Mouse (Mus musculus) heart, adult 11 months (tissue): Measurements from ENCODE around the gene Ccn5.

ENCODE experiments used
- DNase-seq: peaks from one replicate; pipeline ENCODE4 v3.0.0; 2022

Ccn5 gene

DNA sequence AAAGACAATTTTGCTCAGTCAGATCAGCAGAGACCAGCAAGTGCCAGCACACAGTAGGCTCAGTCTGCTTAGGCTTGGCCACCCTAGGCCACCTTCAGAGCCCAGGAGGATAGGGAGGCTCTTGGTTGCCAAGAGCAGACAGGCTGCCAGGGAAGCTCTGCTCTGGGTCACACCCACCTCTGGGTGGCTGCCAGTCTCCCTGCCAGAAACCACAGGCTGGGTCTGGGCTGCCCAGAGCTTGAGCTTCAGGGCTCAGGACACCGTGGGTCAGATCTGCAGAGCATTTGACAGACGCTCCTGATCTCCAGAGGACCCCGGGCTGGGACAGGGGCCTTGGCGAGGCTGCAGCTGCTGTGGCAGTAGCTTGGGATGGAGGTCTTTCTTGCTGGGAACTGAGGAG is at the start of gene Ccn5:
Gene Ccn5, plus strand, starts transcription at position 255 of the 400 bp plus-strand sequence.
- DNase-seq: peak; percentile 98

DNA sequence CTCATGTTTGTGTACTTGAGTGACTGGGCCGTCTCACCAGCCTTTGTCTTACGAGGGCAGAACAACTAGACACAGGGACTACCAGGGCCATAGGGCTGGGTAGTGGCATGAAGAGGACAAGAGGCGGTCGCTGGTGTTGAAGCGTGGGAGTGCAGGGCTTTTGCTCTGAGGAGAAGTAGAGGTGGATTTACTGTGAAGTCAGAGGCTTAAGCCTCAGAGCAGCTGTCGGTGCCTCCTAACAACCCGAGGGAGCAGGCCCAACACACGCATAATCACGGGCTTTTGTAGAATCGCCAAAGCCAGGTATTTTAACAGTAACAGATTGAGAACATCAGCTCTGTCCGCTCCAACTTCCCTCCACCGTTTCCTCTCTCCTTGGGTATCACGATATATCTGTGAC is 44.0 kb upstream of the Ccn5 start:
- DNase-seq: no peak

DNA sequence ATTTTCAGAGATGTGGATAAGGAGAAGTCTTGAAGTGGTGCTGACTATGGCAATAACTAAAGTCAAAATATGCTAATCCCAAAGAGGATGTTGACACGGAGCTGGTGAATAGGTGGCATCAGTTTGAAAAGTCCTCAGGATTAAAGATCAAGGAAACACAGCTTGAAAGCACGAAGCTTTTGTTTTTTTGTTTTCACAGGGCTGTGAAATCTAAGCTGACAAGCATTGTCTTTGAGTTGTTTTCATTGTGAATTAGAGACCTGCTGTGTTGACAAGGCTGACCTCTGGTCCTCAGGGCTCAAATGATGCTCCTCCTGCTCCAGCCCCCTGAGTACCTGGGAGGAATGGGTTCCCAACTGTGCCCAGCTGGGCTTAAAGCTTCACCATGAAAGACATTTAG is 43.6 kb upstream of the Ccn5 start:
- no peak for DNase-seq

DNA sequence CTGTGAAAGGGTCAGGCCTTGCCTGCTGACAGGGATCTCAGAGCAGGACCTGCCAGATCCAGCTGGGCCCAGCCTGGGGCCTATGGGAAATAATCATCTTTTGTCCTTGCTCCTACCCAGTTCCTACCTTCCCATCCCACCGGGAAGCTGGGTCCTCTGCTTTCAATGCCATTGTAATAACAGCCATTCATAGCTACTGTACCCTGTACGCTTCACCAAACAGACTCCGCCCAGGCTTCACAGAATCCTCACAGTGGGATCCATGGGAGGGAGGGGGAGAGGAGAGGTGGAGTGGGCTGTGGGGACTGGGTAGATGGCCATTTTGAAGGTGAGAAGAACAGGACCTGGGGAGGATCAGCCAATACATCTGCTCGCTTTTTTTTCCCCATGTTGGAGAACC is 41.8 kb upstream of the Ccn5 start:
- DNase-seq: no peak

DNA sequence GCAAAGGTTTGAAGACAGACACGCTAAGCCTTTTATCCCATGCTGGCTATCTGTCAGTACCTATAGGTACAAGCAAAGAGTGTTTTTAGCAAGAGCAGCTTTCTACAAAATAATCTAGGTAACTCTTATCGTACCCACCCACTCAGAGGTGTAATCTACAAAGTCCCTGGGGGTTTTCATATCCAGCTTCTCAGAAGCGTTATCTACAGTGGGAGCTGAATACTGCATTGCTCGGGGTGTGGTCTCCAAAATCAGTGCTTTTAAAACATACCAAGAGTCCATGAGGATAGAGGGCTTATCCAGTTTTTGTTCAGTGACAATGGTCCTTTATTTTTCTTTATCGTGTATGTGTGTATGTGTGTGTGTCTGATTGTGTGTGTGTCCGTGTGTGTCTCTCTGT is 37.3 kb upstream of the Ccn5 start:
- no peak for DNase-seq

DNA sequence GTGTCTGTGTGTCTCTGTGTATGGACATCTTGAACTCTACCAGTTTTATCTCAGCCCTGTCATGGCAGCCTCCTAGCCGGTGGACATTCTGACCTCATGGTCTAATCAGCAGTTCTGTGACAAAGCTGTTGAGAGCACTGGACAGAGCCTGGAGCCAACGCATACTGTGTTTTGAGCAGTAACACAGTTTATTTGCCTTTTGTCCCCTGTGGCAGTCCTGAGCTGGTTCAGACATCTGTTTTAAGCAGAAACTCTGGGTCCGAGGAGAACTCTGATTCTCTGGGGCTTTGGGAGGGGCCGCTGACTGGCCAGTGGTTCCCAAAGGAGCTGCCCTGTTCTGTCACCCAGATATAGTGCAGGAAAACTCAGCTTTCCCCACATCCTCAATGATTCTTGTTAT is 36.8 kb upstream of the Ccn5 start:
- DNase-seq: peak; percentile 96

DNA sequence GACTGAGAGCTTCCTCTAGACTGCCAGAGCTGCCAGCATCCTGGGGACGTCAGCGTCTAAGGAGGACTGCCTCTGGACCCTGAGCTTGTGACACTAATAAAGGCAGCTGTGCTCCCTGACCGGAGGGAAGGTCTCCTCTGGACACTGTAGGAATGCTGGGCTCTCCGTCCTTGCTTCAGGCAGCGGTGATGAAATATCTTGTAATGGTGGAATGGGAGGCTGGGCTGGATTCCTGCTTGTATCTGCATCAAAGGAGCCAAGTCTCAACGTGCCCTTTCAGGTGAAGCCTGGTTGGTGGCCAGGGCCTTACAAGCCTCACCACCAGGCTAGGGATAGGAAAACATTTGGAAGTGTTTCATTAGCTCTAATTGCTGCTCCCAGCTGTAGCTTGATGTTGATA is 33.6 kb upstream of the Ccn5 start:
- DNase-seq: no peak

DNA sequence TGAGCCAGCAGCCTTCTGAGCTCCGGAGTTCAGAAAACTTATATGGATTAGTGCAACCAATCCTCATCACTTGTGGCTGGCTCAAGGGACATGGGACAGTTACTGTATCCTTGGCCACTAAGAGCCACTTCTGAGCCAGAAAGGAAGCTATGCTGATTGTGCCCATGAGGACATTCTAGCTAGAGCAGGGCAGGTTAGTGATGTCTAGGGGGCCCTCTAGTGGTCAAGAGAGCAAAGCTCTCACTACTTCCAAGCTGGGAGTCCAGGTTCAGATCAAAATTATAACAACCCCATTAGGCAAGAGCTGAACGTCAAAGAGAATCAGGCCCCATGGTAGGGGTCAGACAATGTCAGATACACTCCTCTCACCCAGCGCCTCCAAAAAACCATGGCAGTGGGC is 33.0 kb upstream of the Ccn5 start:
- DNase-seq: peak; percentile 96

DNA sequence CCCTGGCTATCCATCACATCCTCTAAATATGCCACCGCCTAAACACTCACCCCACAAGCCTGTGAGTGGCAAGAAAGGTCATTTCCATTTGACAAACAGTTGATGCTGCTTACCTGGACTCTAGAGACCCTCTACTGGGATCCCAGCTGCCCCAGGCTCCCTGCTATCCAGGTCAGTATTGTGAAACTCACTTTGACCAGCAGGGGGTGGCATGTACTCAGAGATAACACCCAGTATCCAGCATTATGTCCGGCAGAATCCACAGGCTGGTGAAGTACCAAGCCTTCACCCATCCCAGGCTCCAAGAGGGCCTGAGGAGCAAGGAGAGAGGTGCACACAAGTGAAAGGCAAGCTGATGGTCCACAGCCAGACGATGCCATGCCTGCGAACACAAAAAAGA is 32.2 kb upstream of the Ccn5 start:
- DNase-seq: peak; percentile 96

DNA sequence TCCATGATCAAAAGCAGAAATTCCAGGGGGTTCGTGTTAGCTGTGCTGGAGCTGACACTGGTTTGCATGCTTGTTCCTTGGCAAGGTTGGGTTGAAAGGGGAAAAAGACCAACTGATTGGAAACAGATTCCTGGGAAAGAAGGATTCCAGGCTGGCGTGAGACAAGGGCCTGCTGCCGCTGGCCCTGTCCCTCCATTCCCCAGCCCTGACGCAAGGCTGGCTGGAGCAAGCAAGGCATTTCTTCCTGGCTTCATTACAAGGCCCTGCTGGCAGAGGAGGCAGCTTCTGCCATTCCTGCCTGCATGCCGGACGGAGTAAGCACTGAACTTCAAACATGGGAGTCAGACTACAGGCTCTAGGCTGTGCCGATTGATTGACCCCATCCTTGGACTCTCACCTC is 22.2 kb upstream of the Ccn5 start:
- DNase-seq: peak; percentile 98

DNA sequence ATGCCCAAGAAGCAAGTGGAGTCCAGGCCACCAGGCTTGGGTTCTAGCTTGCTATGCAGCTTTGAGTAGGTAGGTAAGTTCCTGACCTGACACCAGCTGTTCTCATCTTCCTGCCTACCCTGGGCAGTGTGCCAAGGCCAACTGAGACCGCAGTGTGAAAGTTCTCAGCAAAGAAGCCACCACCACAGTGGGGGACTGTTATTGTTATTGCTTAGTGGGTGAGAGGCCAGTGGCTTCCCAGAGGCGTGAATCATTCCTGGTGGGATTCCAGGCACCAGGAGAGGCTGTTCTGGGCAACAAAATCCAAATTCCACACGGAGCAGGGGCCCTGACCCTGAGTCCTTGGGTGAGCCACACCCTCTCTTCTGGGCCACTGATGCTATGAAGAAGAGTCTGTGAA is 19.8 kb upstream of the Ccn5 start:
- DNase-seq: peak; percentile 96

DNA sequence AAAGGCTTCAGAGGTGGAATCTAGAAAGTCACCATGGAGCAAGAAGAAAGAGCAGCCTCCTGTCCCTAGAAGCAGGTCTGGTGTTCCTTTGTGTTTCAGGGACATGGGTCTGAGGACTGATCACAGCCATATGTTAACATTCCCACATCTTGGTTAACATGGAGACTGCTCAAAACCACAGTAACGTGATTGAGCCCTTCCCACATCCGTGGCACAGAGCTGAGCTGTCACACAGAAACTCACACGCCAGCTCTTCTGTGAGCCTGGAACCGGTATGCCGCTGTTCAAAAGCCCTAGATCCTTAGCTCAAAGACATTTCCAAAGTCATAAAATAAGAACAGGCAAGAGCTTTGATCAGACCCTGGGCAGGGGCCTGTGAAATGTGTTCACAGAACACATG is 19.3 kb upstream of the Ccn5 start:
- DNase-seq: no peak

DNA sequence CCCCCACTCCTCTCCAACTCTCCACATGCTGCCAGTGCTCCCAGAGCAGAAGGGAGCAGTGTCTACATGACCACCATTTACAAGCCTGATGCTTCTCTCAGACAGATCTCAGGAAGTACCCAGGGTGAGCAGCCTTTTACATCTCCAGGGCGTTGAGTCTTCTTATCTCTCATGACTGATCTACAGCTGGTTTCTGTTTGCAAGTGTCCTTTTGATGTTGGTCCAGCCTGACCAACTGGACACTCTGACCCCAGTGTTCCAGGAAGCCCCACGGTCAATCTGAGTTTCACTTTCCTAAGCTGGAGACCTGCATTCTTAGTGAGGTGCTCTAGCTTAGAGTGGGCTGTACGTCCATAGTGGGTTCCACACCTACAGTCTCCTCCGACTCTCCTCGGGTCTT is 16.8 kb upstream of the Ccn5 start:
- DNase-seq: no peak

DNA sequence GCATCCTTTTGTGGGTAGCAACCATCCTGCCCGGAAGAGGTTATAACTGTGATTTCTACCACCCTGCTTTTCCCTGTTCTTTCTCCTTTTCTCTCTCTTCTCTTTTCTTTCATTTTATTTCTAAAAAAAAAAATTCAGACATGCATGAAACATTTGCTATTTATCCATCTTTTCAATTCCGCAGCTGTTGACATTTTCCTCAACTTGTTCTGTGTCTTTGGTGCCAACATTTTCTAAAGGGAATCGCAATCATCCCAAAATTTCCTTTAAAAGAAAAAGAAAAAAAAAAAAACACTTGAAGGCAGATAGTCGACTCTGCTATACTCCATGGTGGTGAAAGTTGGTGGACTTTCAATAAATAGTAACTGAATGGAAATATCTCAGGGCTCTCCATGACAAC is 11.5 kb upstream of the Ccn5 start:
- DNase-seq: no peak

DNA sequence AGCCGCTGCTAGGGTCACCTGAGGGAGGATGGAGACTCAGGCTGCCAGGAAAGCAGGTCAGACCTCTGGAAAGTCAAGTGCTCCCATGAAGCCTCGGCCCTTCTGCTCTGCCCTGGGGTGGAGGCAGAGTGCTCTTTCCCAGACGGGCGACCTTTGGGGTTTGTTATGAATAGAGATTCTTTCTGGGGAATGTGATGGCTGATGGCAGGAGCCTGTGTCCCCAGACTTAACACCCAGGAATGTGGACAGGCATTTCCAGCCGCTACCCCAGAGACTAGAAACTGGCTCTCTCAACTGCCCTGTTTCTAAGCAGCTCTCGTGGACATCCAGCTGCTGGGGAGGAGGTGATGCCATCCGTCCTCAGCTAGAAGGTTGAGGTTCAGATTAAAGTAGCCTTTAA is 11.0 kb upstream of the Ccn5 start:
- peak; percentile 96 for DNase-seq

DNA sequence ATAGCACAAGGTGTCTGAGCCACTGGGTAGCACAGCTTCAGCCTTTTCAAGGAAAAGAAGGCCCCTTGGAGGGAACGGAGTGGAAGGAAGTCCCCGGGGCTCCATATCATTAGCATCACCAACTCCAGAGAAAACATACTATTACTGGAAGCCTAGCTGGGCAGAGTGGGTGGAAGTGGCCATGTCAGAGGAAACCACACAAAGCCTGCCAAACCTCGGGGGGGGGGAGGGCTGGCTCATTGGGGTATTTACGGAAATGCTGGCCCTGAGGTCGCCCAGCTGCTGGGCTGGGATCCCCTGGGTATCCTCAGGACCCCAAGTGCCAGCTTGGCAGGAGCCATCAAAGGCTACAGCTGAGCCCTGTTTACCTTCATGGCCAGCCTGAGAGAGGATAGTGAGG is 7.6 kb upstream of the Ccn5 start:
- no peak for DNase-seq

DNA sequence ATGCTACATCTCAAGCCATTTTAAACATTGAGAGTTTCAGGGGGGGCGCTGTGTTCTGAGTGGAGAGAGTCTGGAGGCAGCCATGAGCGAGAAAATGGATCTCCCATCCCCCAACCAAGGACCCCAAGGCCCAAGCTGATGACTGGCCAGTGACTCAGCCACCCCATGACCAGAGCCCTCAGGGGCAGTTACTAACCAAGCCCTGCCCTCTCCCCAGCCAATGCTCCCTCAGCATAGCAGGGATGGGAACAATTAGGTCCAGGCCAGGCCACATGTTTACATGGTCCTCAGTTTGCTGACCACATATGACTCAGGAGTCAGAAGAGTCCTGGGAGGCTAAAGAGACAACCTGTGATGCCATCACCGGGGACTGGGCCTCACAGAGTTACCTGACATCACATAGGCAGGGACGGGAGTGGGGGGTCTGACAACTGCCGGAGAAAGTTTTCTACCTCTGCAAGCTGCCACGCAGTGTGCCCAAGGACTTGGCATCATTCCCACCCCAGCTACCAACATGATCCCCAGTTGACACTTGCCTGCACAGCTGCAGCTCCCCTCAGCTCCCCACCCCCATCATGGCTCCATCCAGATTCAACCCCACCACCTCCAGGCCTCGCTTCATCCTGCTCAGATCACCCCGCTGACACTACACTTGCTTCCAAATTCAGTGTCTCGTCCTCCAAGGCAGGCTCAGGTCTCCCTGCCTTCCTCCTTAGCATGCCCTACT is 5.8 kb upstream of the Ccn5 start:
- DNase-seq: no peak

DNA sequence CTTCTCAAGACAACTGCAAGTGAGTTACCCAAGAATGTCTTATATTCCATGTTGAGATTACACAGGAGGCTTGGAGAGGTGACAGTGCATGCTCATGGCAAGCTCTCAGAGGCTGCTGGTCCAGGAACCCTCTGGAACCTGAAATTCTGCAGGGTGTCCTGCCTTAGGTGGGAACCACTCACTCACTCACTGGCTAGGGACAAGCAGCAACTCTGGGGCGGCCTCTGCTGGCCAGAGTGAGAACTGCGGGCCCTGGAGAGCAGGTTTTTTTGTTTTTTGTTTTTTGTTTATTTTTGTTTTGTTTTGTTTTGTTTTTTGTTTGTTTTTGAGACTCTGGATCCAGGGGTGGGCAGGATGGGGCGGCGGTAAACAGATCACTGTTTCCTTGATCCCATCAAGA is 2.6 kb downstream of the Ccn5 start:
- DNase-seq: peak; percentile 84

DNA sequence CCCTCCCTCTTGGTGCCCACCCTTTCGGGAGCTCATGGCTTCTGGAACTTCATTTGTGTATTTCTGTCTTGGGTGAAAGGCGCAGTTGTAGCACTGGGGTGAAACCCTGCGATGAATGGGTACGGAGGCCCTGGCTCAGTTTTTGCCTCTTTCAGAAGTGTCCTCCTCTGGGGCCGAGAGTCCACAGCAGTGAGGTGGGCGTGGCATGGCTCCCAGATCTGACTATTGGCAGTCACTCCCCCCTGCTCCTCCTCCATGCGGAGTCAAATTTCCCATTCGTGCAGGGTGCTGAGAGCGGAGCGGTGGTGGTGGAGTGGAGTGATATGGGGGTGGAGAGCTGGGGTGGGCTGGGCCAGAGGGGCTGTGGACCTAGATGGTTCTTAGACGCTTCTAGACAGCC is 3.1 kb downstream of the Ccn5 start:
- peak; percentile 94 for DNase-seq

DNA sequence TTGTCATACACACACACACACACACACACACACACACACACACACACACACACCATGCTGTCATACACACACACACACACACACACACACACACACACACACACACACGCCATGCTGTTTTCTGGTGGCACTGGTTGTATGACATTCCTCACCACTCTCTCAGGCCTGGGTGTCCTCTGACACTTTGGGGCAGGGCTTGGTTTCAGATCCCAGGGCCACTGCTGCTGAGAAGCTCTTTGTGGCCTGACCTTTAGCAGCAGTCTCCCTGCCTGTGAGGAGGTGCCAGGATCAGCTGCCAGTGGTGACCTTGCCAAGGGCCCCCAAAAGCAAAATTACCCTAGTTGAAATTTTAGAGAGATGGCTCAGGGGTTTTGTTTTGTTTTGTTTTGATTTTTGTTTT is 5.2 kb downstream of the Ccn5 start:
- peak; percentile 59 for DNase-seq

DNA sequence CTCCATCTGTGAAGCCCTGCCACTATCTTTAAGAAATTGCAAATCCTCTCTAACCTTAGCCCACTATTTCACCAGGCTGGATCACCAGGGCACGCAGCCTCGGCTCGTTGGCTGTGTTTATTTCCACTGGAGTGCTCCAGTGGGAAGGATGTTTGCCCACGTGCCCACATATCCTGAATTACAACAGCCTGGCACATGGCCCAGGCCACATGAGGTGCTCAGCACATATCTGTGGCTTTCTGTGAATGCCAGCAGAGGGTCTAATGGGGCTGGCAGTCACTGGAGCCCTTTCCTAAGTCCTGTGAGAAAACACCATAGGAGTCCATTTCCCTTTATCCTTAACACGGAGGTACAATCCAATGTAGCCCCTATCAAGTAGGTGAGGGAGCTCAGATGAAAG is 5.8 kb downstream of the Ccn5 start:
- DNase-seq: no peak

DNA sequence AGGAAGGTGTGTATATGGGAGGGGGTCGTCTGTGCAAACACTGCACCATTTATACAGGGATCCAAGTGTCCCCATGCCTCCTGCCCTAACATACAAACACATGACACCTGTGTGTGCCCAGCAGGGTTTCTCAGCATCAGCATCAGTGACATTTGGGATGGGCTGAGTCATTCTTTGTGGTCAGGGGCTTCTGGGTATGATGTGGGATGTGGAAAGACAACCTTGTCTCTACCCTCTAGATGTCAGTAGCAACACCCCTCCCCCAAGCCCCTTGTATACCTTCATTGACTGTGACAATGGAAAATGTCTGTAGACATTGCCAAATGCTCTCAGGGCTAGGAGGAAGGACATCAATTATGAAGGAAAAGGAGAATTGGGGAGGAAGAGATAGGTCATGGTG is 10.5 kb downstream of the Ccn5 start:
- no peak for DNase-seq

DNA sequence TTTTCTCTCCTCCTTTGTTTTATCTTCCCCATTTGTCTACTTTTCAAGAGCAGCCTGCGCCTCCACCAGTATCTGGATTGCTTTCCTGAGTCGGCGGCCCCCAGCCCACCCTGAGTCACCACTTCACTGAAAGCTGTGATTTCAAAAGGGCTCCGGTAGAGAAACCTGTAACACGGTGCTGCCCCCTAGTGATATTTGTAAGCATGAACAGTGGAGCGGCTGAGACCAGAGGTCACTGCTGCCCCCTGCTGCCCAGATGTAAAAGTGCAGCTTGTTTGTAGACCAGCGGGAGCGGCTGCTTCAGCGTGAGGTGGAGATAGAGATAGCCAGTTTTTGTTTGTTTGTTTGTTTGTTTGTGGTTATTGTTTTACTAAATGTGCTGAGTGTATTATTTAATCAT is 17.4 kb downstream of the Ccn5 start:
- DNase-seq: peak; percentile 97

DNA sequence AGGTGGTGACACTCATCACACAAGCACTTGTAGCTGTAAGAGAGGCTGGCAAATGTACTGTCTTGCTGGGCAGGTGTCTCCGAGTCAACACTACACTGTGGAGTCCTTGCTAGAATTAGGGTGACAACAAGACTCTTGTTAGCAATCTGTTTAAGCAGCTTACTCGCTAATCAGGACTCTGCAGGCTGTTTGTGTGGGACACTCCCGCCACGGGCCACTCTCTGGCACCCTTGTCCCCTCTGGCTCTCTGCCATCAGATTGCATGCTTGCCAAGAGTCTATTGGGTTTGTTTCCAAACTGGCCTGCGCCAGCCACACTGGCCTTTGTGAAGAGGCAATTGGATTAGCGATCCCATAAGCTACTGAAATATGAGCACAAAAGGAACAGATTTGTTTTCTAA is 18.9 kb downstream of the Ccn5 start:
- peak; percentile 95 for DNase-seq

DNA sequence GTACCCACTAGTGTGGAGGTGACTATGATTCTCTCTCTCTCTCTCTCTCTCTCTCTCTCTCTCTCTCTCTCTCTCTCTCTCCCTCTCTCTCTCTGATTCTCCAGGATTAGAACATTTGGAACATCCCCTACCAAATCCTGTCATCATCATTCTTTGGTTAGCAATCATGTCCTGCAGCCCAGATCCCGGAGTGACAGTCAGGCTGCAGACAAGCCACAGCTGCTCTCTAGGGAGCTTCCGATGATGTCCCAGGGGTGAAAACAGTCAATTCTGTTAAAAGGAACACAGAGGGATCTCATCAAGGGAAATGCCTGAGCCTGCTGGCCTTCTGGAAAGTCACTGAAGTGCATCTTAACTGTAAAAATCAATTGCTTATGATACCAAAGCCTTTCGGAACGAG is 21.4 kb downstream of the Ccn5 start:
- DNase-seq: no peak

DNA sequence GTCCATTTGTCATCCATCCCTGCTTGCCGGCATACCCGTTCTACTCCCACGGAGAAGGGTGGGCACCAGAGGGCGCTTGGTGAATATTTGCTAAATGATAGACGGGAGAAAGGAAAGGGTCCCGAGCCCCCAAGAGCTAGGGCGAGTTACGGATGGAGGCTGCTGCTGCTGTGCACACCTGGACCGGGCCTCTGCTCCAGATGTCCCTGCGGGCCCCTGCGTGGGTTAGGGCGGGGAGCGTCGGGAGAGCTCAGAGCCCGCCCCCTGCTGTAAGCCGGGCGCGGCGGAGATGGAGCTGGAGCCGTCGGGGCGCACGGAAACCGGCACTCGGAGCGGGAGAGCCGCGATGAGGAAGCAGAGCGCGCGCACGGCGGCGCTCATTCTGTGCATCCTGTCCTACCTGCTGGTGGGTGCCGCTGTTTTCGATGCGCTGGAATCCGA is 32.8 kb downstream of the Ccn5 start, which contains the start of gene Kcnk15:
Gene Kcnk15, plus strand, starts transcription at position 191 of the 441 bp plus-strand sequence.
- no peak for DNase-seq
